Mouse (Mus musculus): Measurements from ENCODE around the gene Adamtsl2. TPM values are rescaled to one million over a fixed set of nuclear protein-coding genes. Genes with fewer than 3 reads are reported as not detected.

Adamtsl2 gene
- polyA plus RNA-seq, 1 experiment from 2014 or later, result 4.0 TPM

GRCm38 (mm10) chr2:27156596-27156995 is 77.4 kb downstream of the Adamtsl2 start:
- Histone ChIP-seq H3K36me3 (ENCODE audit: control insufficient read depth, insufficient read depth, low read length) (no peaks in the 10 kb centered on the region), H3K27ac (ENCODE audit: low read length) (no peak overlapping the region), H3K4me3 (replicated peaks; ENCODE audit: low read length) (no peak overlapping the region), H3K27me3 (ENCODE audit: control insufficient read depth, insufficient read depth, low read length) (no peaks in the 10 kb centered on the region), H3K9me3 (replicated peaks; ENCODE audit: control insufficient read depth, low read length) (no peaks in the 10 kb centered on the region), H3K9ac (ENCODE audit: low read length) (no peak overlapping the region), H3K4me2 (ENCODE audit: low read depth, low read length) (no peak overlapping the region), H3K4me1 (ENCODE audit: control insufficient read depth, insufficient read depth, low read length) (peaks cover 5% of the 10 kb centered on the region; the same call in 1 of the 2 replicates)
- no peak for ATAC-seq (ENCODE audit: insufficient read depth, low FRiP score)
- WGBS, result 78% methylated on average over 6 of the region's 6 CpGs

Other genes with a start within 250 kb of the Adamtsl2 start
- gene Abo, start 214.4 kb upstream of the Adamtsl2 start, polyA plus RNA-seq (2015; fragmentation: Nextera tagmentation; extraction: Ambion mirVana), result 0.56 and 0.75 TPM in 2 replicates
- gene Surf6, start 176.5 kb upstream of the Adamtsl2 start, polyA plus RNA-seq (2015; fragmentation: Nextera tagmentation; extraction: Ambion mirVana), result 24.6 and 25.1 TPM in 2 replicates
- 43.0 and 46.6 TPM in 2 replicates for gene Med22, start 168.7 kb upstream of the Adamtsl2 start, polyA plus RNA-seq (2015; fragmentation: Nextera tagmentation; extraction: Ambion mirVana)
- 458 and 551 TPM in 2 replicates for gene Rpl7a, start 168.6 kb upstream of the Adamtsl2 start, polyA plus RNA-seq (2015; fragmentation: Nextera tagmentation; extraction: Ambion mirVana)
- gene Surf2, start 163.0 kb upstream of the Adamtsl2 start, polyA plus RNA-seq (2015; fragmentation: Nextera tagmentation; extraction: Ambion mirVana), result 39.9 and 40.7 TPM in 2 replicates
- gene Surf1, start 162.8 kb upstream of the Adamtsl2 start, polyA plus RNA-seq (2015; fragmentation: Nextera tagmentation; extraction: Ambion mirVana), result 59.9 and 61.8 TPM in 2 replicates
- 245 and 251 TPM in 2 replicates for gene Surf4, start 145.5 kb upstream of the Adamtsl2 start, polyA plus RNA-seq (2015; fragmentation: Nextera tagmentation; extraction: Ambion mirVana)
- 0.10 and 0.15 TPM in 2 replicates for gene Stkld1, start 145.3 kb upstream of the Adamtsl2 start, polyA plus RNA-seq (2015; fragmentation: Nextera tagmentation; extraction: Ambion mirVana)
- gene Rexo4, start 115.0 kb upstream of the Adamtsl2 start, polyA plus RNA-seq (2015; fragmentation: Nextera tagmentation; extraction: Ambion mirVana), result 40.3 and 42.3 TPM in 2 replicates
- gene Adamts13, start 106.0 kb upstream of the Adamtsl2 start, polyA plus RNA-seq (2015; fragmentation: Nextera tagmentation; extraction: Ambion mirVana), result 0.20 and 0.21 TPM in 2 replicates
- gene Cacfd1, start 69.5 kb upstream of the Adamtsl2 start, polyA plus RNA-seq (2015; fragmentation: Nextera tagmentation; extraction: Ambion mirVana), result 60.7 and 63.4 TPM in 2 replicates
- gene Slc2a6, start 51.4 kb upstream of the Adamtsl2 start, polyA plus RNA-seq (2015; fragmentation: Nextera tagmentation; extraction: Ambion mirVana), result 0.77 and 1.2 TPM in 2 replicates
- gene Mymk, start 7.2 kb upstream of the Adamtsl2 start, polyA plus RNA-seq (2015; fragmentation: Nextera tagmentation; extraction: Ambion mirVana), result 0.60 and 9.8 TPM in 2 replicates
- 0.04 and 0.10 TPM in 2 replicates for gene Fam163b, start 63.1 kb downstream of the Adamtsl2 start, polyA plus RNA-seq (2015; fragmentation: Nextera tagmentation; extraction: Ambion mirVana)
- gene Dbh, start 85.9 kb downstream of the Adamtsl2 start, polyA plus RNA-seq (2015; fragmentation: Nextera tagmentation; extraction: Ambion mirVana), result 0.25 and 0.76 TPM in 2 replicates
- gene Sardh, start 169.0 kb downstream of the Adamtsl2 start, polyA plus RNA-seq (2015; fragmentation: Nextera tagmentation; extraction: Ambion mirVana), result 18.6 and 19.8 TPM in 2 replicates

Data from stomach, embryonic 16.5 days (tissue).